Mouse (Mus musculus) myocyte (in vitro differentiated cells): Measurements from ENCODE around the gene Zc3h6.

Experiments used
- CEBPB ChIP-seq: IDR thresholded peaks from 2 replicates; pipeline ENCODE4 v1.6.1; 2011; ENCODE audit warnings: mild to moderate bottlenecking, moderate library complexity; ENCODE audit not compliant: poor library complexity, insufficient read depth, severe bottlenecking
- POLR2A ChIP-seq: IDR thresholded peaks from one replicate; pipeline ENCODE4 v1.6.1; 2011; ENCODE audit warnings: low read depth, mild to moderate bottlenecking, control low read depth, moderate library complexity; ENCODE audit not compliant: insufficient read length
- POLR2AphosphoS2 ChIP-seq: IDR thresholded peaks from one replicate; pipeline ENCODE4 v1.6.1; 2011; ENCODE audit warnings: low read depth, control low read depth; ENCODE audit not compliant: insufficient read length
- TCF12 ChIP-seq: IDR thresholded peaks from one replicate; pipeline ENCODE4 v1.6.1; 2011; ENCODE audit warnings: mild to moderate bottlenecking, control low read depth; ENCODE audit not compliant: poor library complexity, insufficient read depth, severe bottlenecking
- USF1 ChIP-seq: IDR thresholded peaks from one replicate; pipeline ENCODE4 v1.6.1; 2011; ENCODE audit warnings: low read depth, mild to moderate bottlenecking, control low read depth, moderate library complexity

DNA sequence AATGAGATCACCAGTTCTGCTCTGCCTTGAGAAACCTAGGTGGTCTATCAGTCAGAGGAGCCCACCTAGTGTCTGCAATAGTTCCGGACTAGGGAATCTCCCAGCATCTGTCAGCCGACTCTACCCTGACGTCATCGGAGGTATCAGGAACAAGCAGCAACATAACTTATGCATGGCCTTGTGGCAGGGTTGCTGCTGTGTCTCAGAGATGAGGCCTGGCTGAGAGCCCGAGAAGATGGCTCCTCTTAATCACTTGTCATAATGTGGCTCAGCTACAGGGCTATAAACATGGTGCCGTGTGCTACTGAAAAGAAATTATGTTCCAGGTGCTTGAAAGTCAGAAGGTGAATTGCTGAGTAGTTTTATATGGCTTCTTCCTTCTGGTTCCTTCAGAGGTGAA, 88.5 kb downstream of the Zc3h6 start:
- TF ChIP-seq CEBPB (no peak), POLR2A (no peak), TCF12 (no peak), POLR2AphosphoS2 (no peak), USF1 (no peak)
